Mouse (Mus musculus): ENCODE results near the gene Cap1. TPM values are rescaled to one million over a fixed set of nuclear protein-coding genes. Genes with fewer than 3 reads are reported as not detected.
A peak's percentile ranks its signal among the peaks of the same experiment; 100 is the strongest.

The Cap1 gene
- polyA plus RNA-seq (2015; fragmentation: Nextera tagmentation; extraction: Ambion mirVana) = 76.0 and 82.5 TPM in 2 replicates

DNA sequence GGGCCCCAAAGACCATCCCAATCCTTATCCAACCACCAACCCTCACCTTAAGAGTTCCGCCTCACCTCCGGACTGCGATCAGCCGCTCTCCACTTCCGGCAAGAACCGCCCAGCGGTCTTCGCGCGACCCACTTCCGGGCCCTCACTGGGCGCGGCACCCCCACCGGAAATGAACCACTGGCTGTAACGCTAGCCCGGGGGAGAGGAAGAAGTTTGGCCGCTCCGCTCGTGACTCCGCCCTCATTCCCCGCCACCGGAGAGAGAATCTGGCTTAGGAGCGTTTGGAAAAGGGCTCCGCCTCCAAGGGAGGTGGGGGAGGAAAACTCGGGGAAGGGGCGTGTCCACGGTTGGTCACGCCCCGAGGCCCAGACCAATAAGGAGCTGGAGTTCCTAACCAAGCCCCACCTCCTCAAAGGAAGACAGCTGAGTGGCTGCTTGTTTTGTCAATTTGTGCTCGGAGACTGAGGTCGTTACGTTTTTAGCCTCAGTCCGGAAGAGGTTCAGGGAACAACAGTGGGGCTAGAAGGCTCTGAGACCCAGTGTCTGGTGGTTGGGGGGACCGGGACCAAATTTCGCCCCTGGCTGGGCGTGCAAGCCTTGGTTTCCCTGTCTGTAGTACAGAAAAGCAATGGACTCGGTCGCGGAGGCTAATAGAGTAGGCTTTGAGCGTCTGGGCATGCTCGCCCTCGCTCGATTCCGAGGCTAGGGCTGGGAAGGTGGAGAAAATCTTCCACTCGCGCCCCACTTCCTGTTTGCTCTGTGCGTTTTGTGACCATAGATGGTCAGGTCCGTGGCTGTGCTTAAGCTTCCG is at the start of gene Cap1:
Cap1 (minus strand) TSS at position 289 of the 811 bp plus-strand sequence.
- Histone ChIP-seq H3K4me2 (peak within 1 kb of the TSS; percentile 76), H3K9ac (peak within 1 kb of the TSS; percentile 89), H3K27ac (peak within 1 kb of the TSS; percentile 99), H3K9me3 (no peaks in the 10 kb centered on the region), H3K27me3 (no peaks in the 10 kb centered on the region), H3K4me1 (replicated peaks) (peaks cover 38% of the 10 kb centered on the region), H3K4me3 (peak within 1 kb of the TSS; percentile 82), H3K36me3 (no peaks in the 10 kb centered on the region; the same call in 1 of the 2 replicates)
- under 1% methylated on average over 43 of the region's 49 CpGs for WGBS
- ATAC-seq (ENCODE audit: low FRiP score) = peak; percentile 96

DNA sequence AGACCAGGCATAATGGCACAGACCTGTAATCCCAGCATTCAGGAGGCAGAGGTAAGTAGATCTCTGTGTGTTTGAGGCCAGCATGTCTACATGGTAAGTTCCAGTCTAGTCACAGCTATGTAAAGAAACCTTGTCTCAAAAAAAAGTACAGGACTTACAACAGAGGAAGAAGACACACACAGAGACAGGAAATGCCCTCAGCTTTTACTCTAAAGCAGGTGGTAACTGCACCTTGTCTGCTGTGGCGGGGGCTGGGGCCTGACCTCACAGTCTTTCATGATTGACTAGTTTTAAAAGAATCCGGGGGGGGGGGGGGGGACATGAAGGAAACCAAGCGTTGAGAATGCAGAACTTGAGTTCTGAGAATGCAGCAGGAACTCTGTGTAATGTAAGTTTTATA is 48.0 kb upstream of the Cap1 start:
- no peak for ATAC-seq (ENCODE audit: low FRiP score)
- H3K9me3 ChIP-seq = no peaks in the 10 kb centered on the region
- no peak overlapping the region for H3K27ac ChIP-seq
- H3K27me3 ChIP-seq = no peaks in the 10 kb centered on the region
- H3K4me2 ChIP-seq = no peak overlapping the region
- WGBS = 49% methylated on average over 3 of the region's 3 CpGs
- no peaks in the 10 kb centered on the region for H3K4me1 ChIP-seq (replicated peaks)
- no peaks in the 10 kb centered on the region for H3K36me3 ChIP-seq
- H3K4me3 ChIP-seq = no peak overlapping the region
- no peak overlapping the region for H3K9ac ChIP-seq

DNA sequence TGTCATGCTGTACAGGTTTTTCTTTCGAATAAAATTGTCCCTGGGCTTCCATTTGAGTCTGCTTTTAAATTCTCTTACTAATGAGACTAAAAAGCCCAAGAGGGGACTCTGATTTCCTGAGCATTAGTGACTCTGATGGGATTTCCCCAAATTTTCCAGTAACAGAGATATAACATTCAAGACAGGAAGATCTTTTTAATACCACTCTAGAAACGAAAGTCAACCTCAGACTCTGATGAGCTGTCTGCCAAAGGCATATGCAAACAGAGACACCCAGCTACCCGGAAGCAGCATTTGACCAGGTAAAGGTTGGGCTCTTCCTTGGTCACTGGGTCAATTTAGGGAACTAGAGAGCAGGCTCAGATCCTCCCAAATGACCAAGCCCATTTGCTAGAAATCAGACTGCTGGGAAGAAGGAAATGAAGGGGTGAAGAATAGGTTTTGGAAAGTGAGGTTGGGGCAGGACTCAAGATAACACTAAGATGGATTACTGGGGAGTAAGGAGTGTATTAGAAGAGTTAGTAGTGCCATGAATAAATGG is 47.3 kb upstream of the Cap1 start:
- no peaks in the 10 kb centered on the region for H3K4me1 ChIP-seq (replicated peaks)
- no peaks in the 10 kb centered on the region for H3K27me3 ChIP-seq
- no peaks in the 10 kb centered on the region for H3K36me3 ChIP-seq
- 79% methylated on average over 3 of the region's 3 CpGs for WGBS
- H3K9ac ChIP-seq = no peak overlapping the region
- no peaks in the 10 kb centered on the region for H3K9me3 ChIP-seq
- no peak overlapping the region for H3K4me2 ChIP-seq
- no peak overlapping the region for H3K4me3 ChIP-seq
- H3K27ac ChIP-seq = no peak overlapping the region
- ATAC-seq (ENCODE audit: low FRiP score) = no peak

DNA sequence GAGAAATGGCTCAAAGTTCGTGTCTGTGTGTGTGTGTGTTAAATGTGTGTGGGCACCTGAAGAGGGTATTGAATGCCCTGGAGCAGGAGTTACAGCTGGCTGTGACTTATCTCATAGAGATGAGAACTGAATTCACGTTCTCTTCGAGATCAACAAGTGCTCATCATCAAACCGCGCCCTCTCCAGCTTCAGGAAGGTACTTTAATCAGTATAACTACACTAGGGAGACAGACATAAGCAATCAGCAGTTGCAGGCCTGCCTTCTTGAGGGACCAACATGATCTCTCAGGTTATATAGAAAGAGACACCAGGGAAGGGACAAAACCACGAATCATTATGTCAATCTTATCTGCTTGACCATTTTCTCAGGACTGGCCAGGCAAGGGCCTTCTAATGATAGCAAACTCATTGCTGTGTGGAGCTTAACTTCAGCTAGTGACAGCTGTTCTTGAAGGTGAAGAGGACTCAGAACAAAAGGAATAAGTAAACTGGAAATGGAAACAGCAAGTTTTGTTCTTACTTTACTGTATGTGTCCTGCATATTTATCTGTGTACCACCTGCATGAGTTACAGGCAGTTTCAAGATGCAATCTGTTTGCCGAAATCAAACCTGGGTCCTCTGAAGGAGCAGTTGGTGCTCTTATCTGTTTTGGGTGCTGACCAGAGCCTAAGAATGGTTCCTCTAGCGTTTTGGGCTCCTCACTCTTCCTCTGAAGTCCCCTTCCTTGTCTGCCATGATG is 46.6 kb upstream of the Cap1 start:
- Histone ChIP-seq H3K27ac (no peak overlapping the region), H3K27me3 (no peaks in the 10 kb centered on the region), H3K36me3 (no peaks in the 10 kb centered on the region), H3K9me3 (no peaks in the 10 kb centered on the region), H3K4me1 (replicated peaks) (no peaks in the 10 kb centered on the region), H3K9ac (no peak overlapping the region), H3K4me3 (no peak overlapping the region), H3K4me2 (no peak overlapping the region)
- WGBS = 79% methylated on average over 8 of the region's 8 CpGs
- no peak for ATAC-seq (ENCODE audit: low FRiP score)

DNA sequence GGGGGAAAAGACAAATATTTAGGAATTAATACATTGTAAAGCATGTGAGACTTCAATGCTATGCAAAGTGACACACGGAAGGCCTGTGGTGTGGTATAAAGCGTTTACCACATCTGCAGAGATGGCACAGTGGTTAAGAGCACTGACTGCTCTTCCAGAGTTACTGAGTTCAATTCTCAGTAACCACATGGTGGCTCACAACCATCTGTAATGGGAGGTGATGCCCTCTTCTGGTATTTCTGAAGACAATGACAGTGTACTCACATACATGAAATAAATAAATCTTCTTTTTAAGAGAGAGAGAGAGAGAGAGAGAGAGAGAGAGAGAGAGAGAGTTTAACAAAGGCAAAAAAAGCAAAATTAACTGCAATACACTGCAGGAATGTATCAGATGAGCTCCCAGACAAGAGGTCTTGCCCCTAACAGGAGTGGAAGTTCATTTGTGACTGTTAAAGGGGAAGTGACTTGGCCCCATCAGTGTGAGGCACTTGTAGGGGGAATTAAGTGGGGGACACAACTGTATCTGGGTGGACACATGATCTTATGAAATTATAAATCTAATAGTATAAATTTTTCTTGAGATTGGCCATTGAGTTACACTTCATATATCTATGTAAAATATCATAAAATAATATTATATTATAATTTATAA is 45.2 kb upstream of the Cap1 start:
- Histone ChIP-seq H3K4me3 (no peak overlapping the region), H3K4me1 (replicated peaks) (no peaks in the 10 kb centered on the region), H3K36me3 (no peaks in the 10 kb centered on the region), H3K27me3 (no peaks in the 10 kb centered on the region), H3K4me2 (no peak overlapping the region), H3K9me3 (no peaks in the 10 kb centered on the region), H3K27ac (no peak overlapping the region), H3K9ac (no peak overlapping the region)
- 89% methylated on average over 2 of the region's 2 CpGs for WGBS
- no peak for ATAC-seq (ENCODE audit: low FRiP score)

DNA sequence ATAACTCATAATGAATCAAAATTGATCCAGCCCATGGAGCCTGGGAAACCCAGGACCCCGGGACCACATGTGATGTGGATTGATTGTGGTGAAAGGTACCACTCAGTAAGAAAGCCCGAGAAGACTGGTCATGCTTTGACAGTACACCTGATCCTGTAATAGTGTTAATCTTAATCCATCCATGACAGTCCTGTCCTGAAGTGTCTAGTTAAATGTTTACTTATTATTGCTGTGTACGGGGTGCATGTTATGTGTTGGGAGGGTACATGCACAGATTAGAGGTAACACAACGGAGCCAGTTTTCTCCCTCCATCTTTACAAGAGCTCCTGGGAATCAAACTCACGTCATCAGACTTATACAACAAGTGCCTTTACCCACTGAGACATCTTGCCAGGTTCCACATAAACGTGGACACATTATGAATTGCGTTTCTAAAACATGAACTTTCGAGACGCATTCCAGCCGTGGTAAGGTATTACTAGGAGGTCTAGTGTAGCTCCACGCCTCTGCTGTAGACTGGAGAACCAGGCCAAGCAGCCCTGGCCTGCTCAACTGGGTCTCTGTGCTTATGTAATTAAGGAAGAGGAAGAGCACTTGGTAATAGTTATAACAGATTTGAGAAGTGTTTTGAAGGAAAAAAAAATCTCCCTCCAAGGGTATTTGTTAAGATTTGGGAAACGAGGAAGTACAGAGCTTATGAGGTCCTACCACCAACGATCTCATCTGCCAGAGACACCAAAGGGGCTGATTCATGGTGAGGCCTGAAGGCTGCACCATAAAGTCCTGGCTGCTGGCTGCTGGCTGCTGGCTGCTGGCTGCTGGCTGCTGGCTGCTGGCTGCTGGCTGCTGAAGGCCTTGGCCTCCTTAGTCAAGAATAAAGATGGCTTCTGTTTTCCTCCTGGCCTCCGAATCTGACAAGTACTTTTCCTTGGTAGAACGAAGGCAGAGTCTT is 37.8 kb upstream of the Cap1 start:
- ATAC-seq (ENCODE audit: low FRiP score) = no peak
- Histone ChIP-seq H3K4me3 (no peak overlapping the region), H3K9ac (no peak overlapping the region), H3K27me3 (no peaks in the 10 kb centered on the region), H3K27ac (no peak overlapping the region), H3K4me2 (no peak overlapping the region), H3K9me3 (no peaks in the 10 kb centered on the region), H3K4me1 (replicated peaks) (no peaks in the 10 kb centered on the region), H3K36me3 (no peaks in the 10 kb centered on the region)
- WGBS = 87% methylated on average over 15 of the region's 15 CpGs

DNA sequence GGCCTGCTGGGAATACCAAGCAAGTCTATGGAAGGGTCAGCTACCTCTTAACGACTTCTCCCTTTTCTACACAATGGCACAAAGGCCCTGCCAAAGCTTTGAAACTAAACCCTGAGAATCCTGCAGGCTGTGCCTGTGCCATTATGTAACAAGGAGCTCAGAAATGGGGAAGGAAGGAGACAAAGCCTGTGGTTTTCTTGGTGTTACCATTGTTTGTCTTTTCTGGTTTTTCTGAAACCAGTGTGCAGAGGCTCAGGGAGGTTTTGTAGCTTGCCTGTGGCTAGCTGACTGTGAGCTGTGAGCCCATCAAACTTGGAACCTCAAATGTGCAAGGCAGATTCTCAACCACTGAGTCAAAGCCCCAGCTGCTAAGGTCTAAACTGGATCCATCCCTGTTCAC is 37.0 kb upstream of the Cap1 start:
- Histone ChIP-seq H3K4me1 (replicated peaks) (no peaks in the 10 kb centered on the region), H3K4me3 (no peak overlapping the region), H3K27ac (no peak overlapping the region), H3K9me3 (no peaks in the 10 kb centered on the region), H3K36me3 (no peaks in the 10 kb centered on the region), H3K27me3 (no peaks in the 10 kb centered on the region), H3K4me2 (no peak overlapping the region), H3K9ac (no peak overlapping the region)
- 13% methylated on average over 1 of the region's 1 CpGs for WGBS
- ATAC-seq (ENCODE audit: low FRiP score) = no peak

DNA sequence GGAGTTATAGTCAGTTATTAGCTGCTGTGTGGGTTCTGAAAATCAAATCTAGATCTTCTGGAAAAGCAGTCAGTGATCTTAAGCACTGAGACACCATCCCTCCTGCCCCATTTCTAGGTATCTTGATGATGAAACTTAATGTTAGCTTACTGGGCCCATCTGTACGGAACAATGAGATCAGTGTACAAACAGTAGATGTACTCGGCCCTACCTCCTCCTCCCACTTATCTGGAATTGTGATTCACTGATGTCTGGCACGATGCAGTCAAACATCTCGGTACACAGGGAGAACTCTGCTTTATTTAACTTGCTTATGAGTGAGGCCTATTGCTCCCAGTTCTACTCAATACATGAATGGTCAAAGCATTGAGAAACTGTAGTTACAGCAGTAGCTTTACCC is 30.1 kb upstream of the Cap1 start:
- Histone ChIP-seq H3K9ac (no peak overlapping the region), H3K36me3 (no peaks in the 10 kb centered on the region), H3K9me3 (no peaks in the 10 kb centered on the region), H3K4me3 (no peak overlapping the region), H3K27me3 (no peaks in the 10 kb centered on the region), H3K4me2 (no peak overlapping the region), H3K4me1 (replicated peaks) (no peaks in the 10 kb centered on the region), H3K27ac (no peak overlapping the region)
- no peak for ATAC-seq (ENCODE audit: low FRiP score)
- WGBS = 86% methylated on average over 4 of the region's 4 CpGs

DNA sequence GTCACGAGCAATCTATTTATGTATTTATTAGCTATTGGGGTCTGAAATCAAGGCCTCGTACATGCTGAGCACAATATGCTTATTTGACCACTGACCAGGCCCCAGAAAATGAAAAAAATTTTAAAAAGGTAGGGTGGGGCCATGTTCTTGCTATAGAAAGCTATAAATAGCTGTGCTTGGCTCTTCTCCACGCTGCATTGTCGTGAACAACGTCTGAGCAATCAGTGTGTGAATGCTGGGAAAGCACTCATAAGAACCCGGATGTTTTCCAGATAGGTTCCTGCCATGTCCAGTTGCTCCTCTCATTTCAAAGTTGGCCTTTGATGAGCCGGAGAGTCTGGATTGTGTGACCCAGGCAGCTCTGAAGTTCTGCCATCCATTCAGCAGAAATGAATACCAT is 28.3 kb upstream of the Cap1 start:
- Histone ChIP-seq H3K4me2 (no peak overlapping the region), H3K4me1 (replicated peaks) (peaks cover 7% of the 10 kb centered on the region), H3K9ac (no peak overlapping the region), H3K27ac (no peak overlapping the region), H3K4me3 (no peak overlapping the region), H3K27me3 (no peaks in the 10 kb centered on the region), H3K9me3 (no peaks in the 10 kb centered on the region), H3K36me3 (no peaks in the 10 kb centered on the region)
- ATAC-seq (ENCODE audit: low FRiP score) = no peak
- 85% methylated on average over 7 of the region's 7 CpGs for whole genome bisulfite sequencing

DNA sequence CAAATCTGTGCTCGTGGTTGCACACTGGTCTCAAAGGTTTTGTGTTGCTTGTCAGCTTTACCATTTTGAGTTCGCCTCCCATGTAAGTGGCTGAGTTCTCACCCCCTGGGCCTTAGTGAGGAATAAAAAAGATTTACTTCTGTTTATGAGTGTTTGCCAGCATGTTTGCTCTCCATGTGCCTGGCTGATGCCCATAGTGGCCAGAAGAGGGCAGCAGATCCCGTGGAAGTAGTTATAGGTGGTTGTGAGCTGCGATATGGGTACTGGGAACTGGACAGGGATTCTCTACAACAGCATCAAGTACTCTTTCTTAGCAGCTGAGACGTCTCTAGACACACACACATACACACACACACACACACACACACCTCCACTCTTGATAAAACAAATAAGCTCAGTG is 26.8 kb upstream of the Cap1 start:
- no peak for ATAC-seq (ENCODE audit: low FRiP score)
- WGBS = 75% methylated on average over 5 of the region's 5 CpGs
- no peak overlapping the region for H3K27ac ChIP-seq
- H3K9ac ChIP-seq = no peak overlapping the region
- H3K4me1 ChIP-seq (replicated peaks) = peaks cover 9% of the 10 kb centered on the region
- H3K4me2 ChIP-seq = no peak overlapping the region
- no peaks in the 10 kb centered on the region for H3K27me3 ChIP-seq
- H3K36me3 ChIP-seq = no peaks in the 10 kb centered on the region
- H3K4me3 ChIP-seq = no peak overlapping the region
- H3K9me3 ChIP-seq = no peaks in the 10 kb centered on the region

DNA sequence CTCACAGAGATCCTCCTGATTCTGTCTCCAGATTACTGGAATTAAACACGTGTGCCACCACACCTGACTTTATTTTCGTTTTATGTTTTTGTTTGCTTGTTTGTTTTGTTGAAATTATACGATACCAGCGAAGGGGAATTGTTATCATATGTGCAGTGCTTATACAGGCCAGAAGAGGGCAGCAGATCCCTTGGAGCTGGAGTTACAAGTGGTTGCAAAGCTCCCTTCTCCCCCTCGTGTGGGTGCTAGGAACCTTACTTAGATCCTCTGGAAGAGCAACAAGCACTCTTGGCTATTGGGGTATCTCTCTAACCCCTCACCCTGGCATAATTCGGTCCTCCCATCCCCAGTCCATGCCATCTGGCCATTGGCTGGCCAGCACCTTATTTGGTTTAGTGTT is 24.7 kb upstream of the Cap1 start:
- Histone ChIP-seq H3K4me1 (replicated peaks) (peaks cover 9% of the 10 kb centered on the region), H3K9ac (no peak overlapping the region), H3K27me3 (no peaks in the 10 kb centered on the region), H3K9me3 (no peaks in the 10 kb centered on the region), H3K27ac (no peak overlapping the region), H3K4me3 (no peak overlapping the region), H3K36me3 (no peaks in the 10 kb centered on the region), H3K4me2 (no peak overlapping the region)
- no peak for ATAC-seq (ENCODE audit: low FRiP score)
- WGBS = 52% methylated on average over 6 of the region's 6 CpGs

All from hindbrain, embryonic 13.5 days (tissue).